Mouse (Mus musculus): Measurements from ENCODE around the gene AI593442.

The AI593442 gene

GRCm38 (mm10) chr9:52679362-52679947 is at the start of gene AI593442:
Gene AI593442, minus strand, starts transcription at chr9:52679780.
- in situ Hi-C loops (cut with MboI, MseI), result no loop called here

- in situ Hi-C loops (cut with MboI, MseI), result no loop called here
Observed at GRCm38 (mm10) chr9:52728806-52729205, 49.2 kb upstream of the AI593442 start.

GRCm38 (mm10) chr9:52722626-52723025 is 43.0 kb upstream of the AI593442 start:
- in situ Hi-C loops (cut with MboI, MseI), result no loop called here

GRCm38 (mm10) chr9:52719562-52719961 is 40.0 kb upstream of the AI593442 start:
- in situ Hi-C loops (cut with MboI, MseI), result no loop called here

GRCm38 (mm10) chr9:52680036-52680435 is 456 bp upstream of the AI593442 start:
- in situ Hi-C loops (cut with MboI, MseI), result no loop called here

- in situ Hi-C loops (cut with MboI, MseI), result no loop called here
Observed at GRCm38 (mm10) chr9:52678839-52679215, 753 bp downstream of the AI593442 start.

GRCm38 (mm10) chr9:52678179-52678838 is 1.3 kb downstream of the AI593442 start:
- in situ Hi-C loops (cut with MboI, MseI), result no loop called here

- in situ Hi-C loops (cut with MboI, MseI), result no loop called here
Observed at GRCm38 (mm10) chr9:52676587-52676986, 3.0 kb downstream of the AI593442 start.

GRCm38 (mm10) chr9:52675937-52676336 is 3.6 kb downstream of the AI593442 start:
- in situ Hi-C loops (cut with MboI, MseI), result no loop called here

- in situ Hi-C loops (cut with MboI, MseI), result loop anchor here (25.0 kb wide), 1 partner anchor 349 kb away; no protein-coding TSS in a partner anchor
Observed at GRCm38 (mm10) chr9:52661422-52661821, 18.2 kb downstream of the AI593442 start.

GRCm38 (mm10) chr9:52650341-52650951 is 29.1 kb downstream of the AI593442 start:
- in situ Hi-C loops (cut with MboI, MseI), result loop anchor here (25.0 kb wide), 1 partner anchor 338 kb away; no protein-coding TSS in a partner anchor

GRCm38 (mm10) chr9:52645312-52645711 is 34.3 kb downstream of the AI593442 start:
- in situ Hi-C loops (cut with MboI, MseI), result no loop called here

- in situ Hi-C loops (cut with MboI, MseI), result no loop called here
Observed at GRCm38 (mm10) chr9:52644626-52645025, 35.0 kb downstream of the AI593442 start.

GRCm38 (mm10) chr9:52644156-52644555 is 35.4 kb downstream of the AI593442 start:
- in situ Hi-C loops (cut with MboI, MseI), result no loop called here

GRCm38 (mm10) chr9:52635991-52636390 is 43.6 kb downstream of the AI593442 start:
- in situ Hi-C loops (cut with MboI, MseI), result no loop called here

- in situ Hi-C loops (cut with MboI, MseI), result no loop called here
Observed at GRCm38 (mm10) chr9:52623926-52624325, 55.7 kb downstream of the AI593442 start.

Measured in regulatory T cell (primary cell).